Mouse (Mus musculus): ENCODE measurements at regions not wholly inside any gene's neighbourhood (a gene's known extent, or its start where the extent isn't known, plus 50 kb on each side); places are given as distances from the start of the nearest gene placed in this dataset.

- 74% methylated on average over 6 of the region's 6 CpGs for WGBS
- Histone ChIP-seq H3K27me3 (replicated peaks) (no peaks in the 10 kb centered on the region), H3K4me3 (no peak overlapping the region), H3K27ac (replicated peaks) (no peak overlapping the region), H3K4me2 (no peak overlapping the region), H3K9me3 (no peaks in the 10 kb centered on the region), H3K36me3 (no peaks in the 10 kb centered on the region), H3K9ac (no peak overlapping the region), H3K4me1 (no peaks in the 10 kb centered on the region)
- ATAC-seq (ENCODE audit: extremely low read depth, insufficient number of reproducible peaks, low FRiP score, low TSS enrichment): no peak
Measured at GRCm38 (mm10) chr2:147907341-147907740, 139.4 kb downstream of the Foxa2 start.

- Histone ChIP-seq H3K9me3 (no peaks in the 10 kb centered on the region), H3K4me2 (no peak overlapping the region), H3K27me3 (replicated peaks) (no peaks in the 10 kb centered on the region), H3K4me3 (no peak overlapping the region), H3K9ac (no peak overlapping the region), H3K4me1 (no peaks in the 10 kb centered on the region), H3K27ac (replicated peaks) (no peak overlapping the region), H3K36me3 (no peaks in the 10 kb centered on the region)
- ATAC-seq (ENCODE audit: extremely low read depth, insufficient number of reproducible peaks, low FRiP score, low TSS enrichment): no peak
- 43% methylated on average over 19 of the region's 19 CpGs for WGBS
Measured at GRCm38 (mm10) chr2:147905759-147906740, 140.7 kb downstream of the Foxa2 start.

- Histone ChIP-seq H3K4me1 (no peaks in the 10 kb centered on the region), H3K27me3 (replicated peaks) (no peaks in the 10 kb centered on the region), H3K9me3 (no peaks in the 10 kb centered on the region), H3K27ac (replicated peaks) (no peak overlapping the region), H3K4me2 (no peak overlapping the region), H3K36me3 (no peaks in the 10 kb centered on the region), H3K4me3 (no peak overlapping the region), H3K9ac (no peak overlapping the region)
- WGBS: 56% methylated on average over 3 of the region's 3 CpGs
- ATAC-seq (ENCODE audit: extremely low read depth, insufficient number of reproducible peaks, low FRiP score, low TSS enrichment): no peak
Measured at GRCm38 (mm10) chr2:147905118-147905517, 141.7 kb downstream of the Foxa2 start.

- Histone ChIP-seq H3K9ac (no peak overlapping the region), H3K27me3 (replicated peaks) (no peaks in the 10 kb centered on the region), H3K4me2 (no peak overlapping the region), H3K4me1 (no peaks in the 10 kb centered on the region), H3K9me3 (no peaks in the 10 kb centered on the region), H3K27ac (replicated peaks) (no peak overlapping the region), H3K4me3 (no peak overlapping the region), H3K36me3 (no peaks in the 10 kb centered on the region)
- no peak for ATAC-seq (ENCODE audit: extremely low read depth, insufficient number of reproducible peaks, low FRiP score, low TSS enrichment)
- WGBS: 74% methylated on average over 1 of the region's 1 CpGs
Measured at GRCm38 (mm10) chr2:147899236-147899635, 147.5 kb downstream of the Foxa2 start.

- Histone ChIP-seq H3K27ac (replicated peaks) (no peak overlapping the region), H3K4me2 (no peak overlapping the region), H3K27me3 (replicated peaks) (no peaks in the 10 kb centered on the region), H3K36me3 (no peaks in the 10 kb centered on the region), H3K9me3 (no peaks in the 10 kb centered on the region), H3K4me1 (no peaks in the 10 kb centered on the region), H3K4me3 (no peak overlapping the region), H3K9ac (no peak overlapping the region)
- 0% methylated on average over 1 of the region's 1 CpGs for WGBS
- ATAC-seq (ENCODE audit: extremely low read depth, insufficient number of reproducible peaks, low FRiP score, low TSS enrichment): no peak
Measured at GRCm38 (mm10) chr2:147895691-147896090, 151.1 kb downstream of the Foxa2 start.

- no peaks in the 10 kb centered on the region for H3K36me3 ChIP-seq
- 54% methylated on average over 1 of the region's 1 CpGs for WGBS
- no peak overlapping the region for H3K27ac ChIP-seq (replicated peaks)
- no peak for ATAC-seq (ENCODE audit: extremely low read depth, insufficient number of reproducible peaks, low FRiP score, low TSS enrichment)
- H3K4me1 ChIP-seq: no peaks in the 10 kb centered on the region
- H3K9ac ChIP-seq: no peak overlapping the region
- no peaks in the 10 kb centered on the region for H3K9me3 ChIP-seq
- no peak overlapping the region for H3K4me3 ChIP-seq
- H3K27me3 ChIP-seq (replicated peaks): no peaks in the 10 kb centered on the region
- no peak overlapping the region for H3K4me2 ChIP-seq
Measured at GRCm38 (mm10) chr2:147894213-147894612, 152.6 kb downstream of the Foxa2 start.

- Histone ChIP-seq H3K4me2 (no peak overlapping the region), H3K27me3 (replicated peaks) (no peaks in the 10 kb centered on the region), H3K9ac (no peak overlapping the region), H3K9me3 (no peaks in the 10 kb centered on the region), H3K4me1 (no peaks in the 10 kb centered on the region), H3K27ac (replicated peaks) (no peak overlapping the region), H3K4me3 (no peak overlapping the region), H3K36me3 (no peaks in the 10 kb centered on the region)
- 42% methylated on average over 6 of the region's 6 CpGs for WGBS
- no peak for ATAC-seq (ENCODE audit: extremely low read depth, insufficient number of reproducible peaks, low FRiP score, low TSS enrichment)
Measured at GRCm38 (mm10) chr2:147886191-147886590, 160.6 kb downstream of the Foxa2 start.

GRCm38 (mm10) chr2:147877907-147878306 lies 168.9 kb downstream of the Foxa2 start:
- H3K36me3 ChIP-seq: no peaks in the 10 kb centered on the region
- ATAC-seq (ENCODE audit: extremely low read depth, insufficient number of reproducible peaks, low FRiP score, low TSS enrichment): no peak
- H3K27me3 ChIP-seq (replicated peaks): peaks cover 11% of the 10 kb centered on the region
- H3K4me3 ChIP-seq: no peak overlapping the region
- H3K9me3 ChIP-seq: no peaks in the 10 kb centered on the region
- H3K27ac ChIP-seq (replicated peaks): no peak overlapping the region
- peak overlapping the region; percentile 77; the same call in 1 of the 2 replicates for H3K4me2 ChIP-seq
- WGBS: 35% methylated on average over 13 of the region's 13 CpGs
- peaks cover 14% of the 10 kb centered on the region for H3K4me1 ChIP-seq
- no peak overlapping the region for H3K9ac ChIP-seq

GRCm38 (mm10) chr2:147877543-147877904 lies 169.2 kb downstream of the Foxa2 start:
- H3K27ac ChIP-seq (replicated peaks): no peak overlapping the region
- no peaks in the 10 kb centered on the region for H3K9me3 ChIP-seq
- peaks cover 11% of the 10 kb centered on the region for H3K27me3 ChIP-seq (replicated peaks)
- WGBS: 19% methylated on average over 4 of the region's 4 CpGs
- H3K36me3 ChIP-seq: no peaks in the 10 kb centered on the region
- peak overlapping the region; percentile 70 for H3K9ac ChIP-seq
- H3K4me2 ChIP-seq: peak overlapping the region; percentile 77
- peak overlapping the region; percentile 55 for H3K4me3 ChIP-seq
- H3K4me1 ChIP-seq: peaks cover 14% of the 10 kb centered on the region
- ATAC-seq (ENCODE audit: extremely low read depth, insufficient number of reproducible peaks, low FRiP score, low TSS enrichment): no peak

GRCm38 (mm10) chr2:147876708-147877542 lies 169.8 kb downstream of the Foxa2 start:
- peak overlapping the region; percentile 70 for H3K9ac ChIP-seq
- peaks cover 11% of the 10 kb centered on the region for H3K27me3 ChIP-seq (replicated peaks)
- no peak for ATAC-seq (ENCODE audit: extremely low read depth, insufficient number of reproducible peaks, low FRiP score, low TSS enrichment)
- no peaks in the 10 kb centered on the region for H3K36me3 ChIP-seq
- H3K4me2 ChIP-seq: peak overlapping the region; percentile 77
- H3K4me1 ChIP-seq: peaks cover 14% of the 10 kb centered on the region
- 9% methylated on average over 19 of the region's 19 CpGs for WGBS
- H3K27ac ChIP-seq (replicated peaks): no peak overlapping the region
- no peaks in the 10 kb centered on the region for H3K9me3 ChIP-seq
- peak overlapping the region; percentile 55 for H3K4me3 ChIP-seq

GRCm38 (mm10) chr2:147872972-147873371 lies 173.8 kb downstream of the Foxa2 start:
- H3K4me2 ChIP-seq: no peak overlapping the region
- 76% methylated on average over 3 of the region's 3 CpGs for WGBS
- no peak overlapping the region for H3K9ac ChIP-seq

More at GRCm38 (mm10) chr2:147872972-147873371, 173.8 kb downstream of the Foxa2 start:
- no peak overlapping the region for H3K27ac ChIP-seq (replicated peaks)
- ATAC-seq (ENCODE audit: extremely low read depth, insufficient number of reproducible peaks, low FRiP score, low TSS enrichment): no peak
- no peaks in the 10 kb centered on the region for H3K9me3 ChIP-seq
- H3K27me3 ChIP-seq (replicated peaks): peaks cover 7% of the 10 kb centered on the region
- H3K36me3 ChIP-seq: no peaks in the 10 kb centered on the region
- peaks cover 14% of the 10 kb centered on the region for H3K4me1 ChIP-seq
- H3K4me3 ChIP-seq: no peak overlapping the region
